Mouse (Mus musculus) hindbrain, embryonic 12.5 days (tissue): ENCODE measurements at regions not wholly inside any gene's neighbourhood (a gene's known extent, or its start where the extent isn't known, plus 50 kb on each side); places are given as distances from the start of the nearest gene placed in this dataset.

Experiments
- ATAC-seq: fragments of 200-750 bp; cut with Nextera tagmentation; 2 replicates; pipeline ENCODE4 v1.8.0; 2017; ENCODE audit warnings: moderate TSS enrichment; ENCODE audit not compliant: low FRiP score
- H3K27ac ChIP-seq: fragments of 300-500 bp; sonication (generic); 2 replicates; pipeline ENCODE4 v1.5.1; 2016; ENCODE audit warnings: mild to moderate bottlenecking
- H3K27me3 ChIP-seq: fragments of 300-500 bp; sonication (generic); 2 replicates; pipeline ENCODE4 v1.6.1; 2016; ENCODE audit warnings: mild to moderate bottlenecking
- H3K36me3 ChIP-seq: fragments of 300-500 bp; sonication (generic); 2 replicates; pipeline ENCODE4 v1.6.1; 2016; ENCODE audit warnings: mild to moderate bottlenecking
- H3K4me1 ChIP-seq: fragments of 300-500 bp; sonication (generic); 2 replicates; pipeline ENCODE4 v1.6.1; 2016
- H3K4me2 ChIP-seq: fragments of 300-500 bp; sonication (generic); replicated peaks from 2 replicates; pipeline ENCODE4 v1.6.1; 2016; ENCODE audit warnings: mild to moderate bottlenecking
- H3K4me3 ChIP-seq: fragments of 300-500 bp; sonication (generic); 2 replicates; pipeline ENCODE4 v1.5.1; 2016; ENCODE audit warnings: mild to moderate bottlenecking
- H3K9ac ChIP-seq: fragments of 300-500 bp; sonication (generic); 2 replicates; pipeline ENCODE4 v1.6.1; 2016; ENCODE audit warnings: mild to moderate bottlenecking, moderate library complexity
- H3K9me3 ChIP-seq: fragments of 300-500 bp; sonication (generic); replicated peaks from 2 replicates; pipeline ENCODE4 v1.6.1; 2016; ENCODE audit warnings: mild to moderate bottlenecking
- WGBS: fragments of 180-500 bp; shearing (Covaris S2); methylation state at CpG from one replicate; pipeline ENCODE4 v1.1.7; 2016; 5-methylcytosine and 5-hydroxymethylcytosine counted together

GRCm38 (mm10) chr15:96915544-96915943 lies 140.2 kb downstream of the Slc38a4 start:
- ATAC-seq: no peak
- WGBS: 79% methylated on average over 10 of the region's 10 CpGs
- H3K36me3 ChIP-seq: no peaks in the 10 kb centered on the region
- no peak overlapping the region for H3K4me2 ChIP-seq
- H3K4me1 ChIP-seq: no peaks in the 10 kb centered on the region
- H3K27ac ChIP-seq: no peak overlapping the region
- no peak overlapping the region for H3K4me3 ChIP-seq
- H3K9me3 ChIP-seq: no peaks in the 10 kb centered on the region
- no peak overlapping the region for H3K9ac ChIP-seq
- no peaks in the 10 kb centered on the region for H3K27me3 ChIP-seq

DNA sequence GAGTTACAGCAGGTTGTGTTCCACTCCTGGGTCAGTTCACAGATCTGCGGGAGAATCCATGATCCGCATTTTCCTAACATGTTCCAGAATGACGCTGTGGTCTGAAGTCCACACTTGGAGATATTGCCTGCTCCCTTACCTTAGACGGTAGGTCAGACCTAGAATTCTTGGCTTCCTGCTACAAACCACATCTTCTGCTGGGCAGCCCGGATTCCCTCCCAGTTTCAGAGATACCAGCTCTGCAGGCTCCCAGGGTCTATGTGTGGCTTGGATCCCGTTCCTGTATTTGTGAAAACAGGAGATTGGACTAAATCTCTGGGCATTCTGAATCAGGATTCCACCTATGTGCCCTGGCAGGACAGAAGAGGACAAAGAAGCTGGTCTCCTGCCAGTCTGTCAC lies 140.8 kb downstream of the Slc38a4 start:
- Histone ChIP-seq H3K9ac (no peak overlapping the region), H3K27ac (no peak overlapping the region), H3K9me3 (no peaks in the 10 kb centered on the region), H3K36me3 (no peaks in the 10 kb centered on the region), H3K4me1 (no peaks in the 10 kb centered on the region), H3K4me2 (no peak overlapping the region), H3K4me3 (no peak overlapping the region), H3K27me3 (no peaks in the 10 kb centered on the region)
- WGBS: 92% methylated on average over 6 of the region's 6 CpGs
- ATAC-seq: no peak

GRCm38 (mm10) chr15:96905520-96905919 lies 150.2 kb downstream of the Slc38a4 start:
- Histone ChIP-seq H3K27ac (no peak overlapping the region), H3K4me1 (no peaks in the 10 kb centered on the region), H3K4me3 (no peak overlapping the region), H3K27me3 (no peaks in the 10 kb centered on the region), H3K36me3 (no peaks in the 10 kb centered on the region), H3K9me3 (no peaks in the 10 kb centered on the region), H3K4me2 (no peak overlapping the region), H3K9ac (no peak overlapping the region)
- WGBS: 97% methylated on average over 4 of the region's 4 CpGs
- ATAC-seq: no peak

- Histone ChIP-seq H3K9ac (no peak overlapping the region), H3K36me3 (no peaks in the 10 kb centered on the region), H3K4me1 (no peaks in the 10 kb centered on the region), H3K9me3 (no peaks in the 10 kb centered on the region), H3K4me2 (no peak overlapping the region), H3K4me3 (no peak overlapping the region), H3K27me3 (no peaks in the 10 kb centered on the region), H3K27ac (no peak overlapping the region)
- ATAC-seq: no peak
- 94% methylated on average over 3 of the region's 3 CpGs for WGBS
These were observed 152.3 kb downstream of the Slc38a4 start for GRCm38 (mm10) chr15:96903461-96903860.

- Histone ChIP-seq H3K4me2 (no peak overlapping the region), H3K27me3 (no peaks in the 10 kb centered on the region), H3K4me1 (no peaks in the 10 kb centered on the region), H3K9me3 (no peaks in the 10 kb centered on the region), H3K36me3 (no peaks in the 10 kb centered on the region), H3K27ac (no peak overlapping the region), H3K4me3 (no peak overlapping the region), H3K9ac (no peak overlapping the region)
- ATAC-seq: no peak
- WGBS: 93% methylated on average over 8 of the region's 8 CpGs
These were observed 153.0 kb downstream of the Slc38a4 start for GRCm38 (mm10) chr15:96902781-96903180.

DNA sequence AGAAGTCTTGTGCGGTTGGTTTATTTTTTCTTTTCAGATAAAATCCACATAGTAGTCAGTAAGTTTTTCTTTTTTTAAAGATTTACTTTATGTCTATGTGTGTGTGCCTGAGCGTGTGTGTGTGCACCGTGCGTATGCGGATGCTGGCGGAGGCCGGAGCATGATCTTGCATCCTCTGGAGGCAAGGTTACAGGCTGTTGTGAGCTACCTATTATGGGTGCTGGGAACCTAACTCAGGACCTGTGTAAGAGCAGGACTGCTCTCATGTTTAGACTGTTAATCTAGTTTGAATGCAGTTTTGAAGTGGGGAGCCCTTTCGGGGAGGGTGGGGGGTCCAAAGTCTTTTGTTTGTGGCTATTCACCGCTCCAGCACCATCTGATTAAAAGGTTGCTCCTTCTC lies 154.1 kb downstream of the Slc38a4 start:
- Histone ChIP-seq H3K4me3 (no peak overlapping the region), H3K4me2 (no peak overlapping the region), H3K4me1 (no peaks in the 10 kb centered on the region), H3K9ac (no peak overlapping the region), H3K27me3 (no peaks in the 10 kb centered on the region), H3K36me3 (no peaks in the 10 kb centered on the region), H3K27ac (no peak overlapping the region), H3K9me3 (no peaks in the 10 kb centered on the region)
- 90% methylated on average over 9 of the region's 9 CpGs for WGBS
- ATAC-seq: no peak

DNA sequence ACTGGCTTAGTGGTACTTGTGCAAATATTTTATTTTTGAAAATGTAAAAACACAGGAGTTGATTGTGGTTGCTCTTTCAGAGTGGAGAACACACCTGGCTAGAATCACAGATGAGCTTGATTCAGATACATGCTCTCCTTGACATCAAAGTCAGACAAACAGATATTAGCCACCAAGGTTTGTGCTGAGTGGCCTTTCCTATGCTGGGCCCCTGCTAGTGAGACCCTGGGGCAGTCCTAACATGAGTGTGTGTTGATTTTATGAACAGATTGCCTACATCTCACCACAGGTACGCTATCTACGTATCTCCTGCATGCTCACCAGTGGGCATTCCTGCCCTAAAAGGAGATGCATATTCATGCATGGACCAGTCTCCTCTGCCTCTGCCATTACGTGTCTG lies 157.5 kb downstream of the Slc38a4 start:
- Histone ChIP-seq H3K4me1 (no peaks in the 10 kb centered on the region), H3K27ac (no peak overlapping the region), H3K27me3 (no peaks in the 10 kb centered on the region), H3K4me2 (no peak overlapping the region), H3K9me3 (no peaks in the 10 kb centered on the region), H3K36me3 (no peaks in the 10 kb centered on the region), H3K4me3 (no peak overlapping the region), H3K9ac (no peak overlapping the region)
- no peak for ATAC-seq
- 90% methylated on average over 3 of the region's 3 CpGs for WGBS

DNA sequence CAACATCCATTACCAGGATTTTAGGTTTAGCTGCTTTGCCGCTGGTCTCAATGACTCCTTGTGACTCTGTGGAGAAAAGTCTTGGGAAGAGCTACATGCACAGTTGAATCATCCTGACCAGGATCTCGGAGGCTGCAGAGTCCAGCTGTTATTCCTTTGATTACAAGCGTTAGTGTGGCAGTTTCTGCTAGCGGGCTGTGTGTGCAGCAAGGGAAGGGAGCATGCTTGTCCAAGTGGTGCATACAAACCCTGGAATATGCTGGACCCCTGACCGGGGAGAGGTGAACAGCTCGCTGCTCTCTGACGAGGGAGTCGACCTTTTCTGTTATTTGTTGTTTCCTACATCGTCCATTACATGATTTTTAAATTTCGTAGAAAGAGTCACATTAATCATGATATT lies 170.9 kb downstream of the Slc38a4 start:
- WGBS: 72% methylated on average over 10 of the region's 10 CpGs

DNA sequence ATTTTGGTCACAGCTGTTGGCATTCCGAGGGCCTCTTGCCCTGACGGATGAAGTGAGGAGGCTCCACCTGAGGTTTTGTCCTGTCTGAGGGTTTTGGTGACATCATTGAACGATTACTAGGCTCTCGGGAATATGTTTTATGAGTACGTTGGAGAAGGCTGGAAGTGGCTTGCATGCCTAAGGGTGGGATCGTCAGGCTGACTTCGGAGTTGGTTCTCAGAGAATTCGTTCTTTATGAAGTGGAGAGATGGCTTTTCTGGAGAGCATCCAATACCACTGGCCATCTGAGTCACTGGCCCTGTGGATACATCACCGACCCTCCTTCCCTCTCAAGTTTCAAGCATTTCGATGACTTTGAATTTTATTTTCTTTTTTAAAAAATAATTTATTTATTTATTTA lies 172.0 kb downstream of the Slc38a4 start:
- Histone ChIP-seq H3K4me1 (0 out of 2 replicates have a peak, but pooled peaks cover 3% of the 10 kb centered on the region), H3K27me3 (no peaks in the 10 kb centered on the region), H3K9ac (no peak overlapping the region), H3K9me3 (no peaks in the 10 kb centered on the region), H3K4me2 (no peak overlapping the region), H3K36me3 (no peaks in the 10 kb centered on the region), H3K27ac (no peak overlapping the region), H3K4me3 (no peak overlapping the region)
- no peak for ATAC-seq
- 74% methylated on average over 10 of the region's 10 CpGs for WGBS

More for the DNA sequence above, 170.9 kb downstream of the Slc38a4 start:
- H3K27me3 ChIP-seq: no peaks in the 10 kb centered on the region
- H3K9ac ChIP-seq: no peak overlapping the region
- H3K4me3 ChIP-seq: no peak overlapping the region
- H3K4me1 ChIP-seq: 0 out of 2 replicates have a peak, but pooled peaks cover 3% of the 10 kb centered on the region
- no peak overlapping the region for H3K27ac ChIP-seq
- H3K4me2 ChIP-seq: no peak overlapping the region
- no peak for ATAC-seq
- H3K36me3 ChIP-seq: no peaks in the 10 kb centered on the region
- no peaks in the 10 kb centered on the region for H3K9me3 ChIP-seq

DNA sequence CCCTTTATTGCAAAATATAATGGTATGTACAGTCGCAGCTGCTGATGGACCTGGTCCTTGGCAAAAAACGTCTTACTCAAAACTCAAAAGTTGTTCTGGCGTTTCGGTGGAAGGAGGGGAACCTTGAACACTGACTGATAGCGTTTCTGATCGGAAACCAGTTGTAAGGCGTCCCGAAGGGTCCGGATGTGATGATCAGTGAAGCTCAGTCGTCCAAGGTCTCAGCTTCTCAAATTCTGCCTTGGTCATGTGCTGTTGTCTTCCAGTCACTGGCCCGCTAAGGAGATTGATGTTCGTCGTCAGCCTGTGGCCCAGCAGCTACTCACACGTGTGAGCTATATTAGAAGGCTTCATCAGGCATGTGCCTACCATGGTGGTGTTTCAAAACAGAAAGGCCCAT lies 173.5 kb downstream of the Slc38a4 start:
- no peak overlapping the region for H3K27ac ChIP-seq
- no peak overlapping the region for H3K4me2 ChIP-seq
- 0 out of 2 replicates have a peak, but pooled peaks cover 3% of the 10 kb centered on the region for H3K4me1 ChIP-seq
- no peak for ATAC-seq
- 88% methylated on average over 14 of the region's 14 CpGs for WGBS
- no peak overlapping the region for H3K4me3 ChIP-seq
- no peaks in the 10 kb centered on the region for H3K36me3 ChIP-seq
- no peaks in the 10 kb centered on the region for H3K27me3 ChIP-seq
- H3K9ac ChIP-seq: no peak overlapping the region
- no peaks in the 10 kb centered on the region for H3K9me3 ChIP-seq

DNA sequence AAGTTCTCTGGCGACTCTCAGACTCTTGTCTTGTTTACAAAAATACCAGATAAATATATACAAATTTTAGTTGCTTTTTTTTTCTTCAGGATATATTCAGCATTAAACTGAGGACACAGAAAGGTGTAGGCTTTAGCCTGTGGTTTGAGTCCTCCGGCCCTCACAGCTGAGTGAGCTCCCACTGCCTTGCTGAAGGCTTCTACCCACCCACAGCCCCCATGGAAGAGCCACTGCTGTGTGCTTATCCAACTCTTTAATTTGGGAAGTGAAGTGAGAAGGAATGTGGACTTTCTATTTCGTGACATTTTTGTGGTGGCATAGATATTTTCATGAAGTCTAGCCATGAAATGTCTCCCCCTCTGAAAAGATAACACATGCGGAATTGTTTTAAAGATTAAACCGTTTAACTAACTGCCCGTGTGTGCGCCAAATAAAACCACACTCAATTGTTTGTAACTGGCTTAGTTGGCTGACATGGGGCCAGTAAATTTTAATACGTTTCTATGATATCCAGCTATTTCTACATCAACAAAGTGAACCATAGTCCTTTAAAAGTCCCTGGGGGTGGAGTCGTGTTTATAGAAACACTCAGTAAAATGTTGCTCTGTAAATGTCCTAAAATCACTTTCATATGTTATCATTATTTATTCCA lies 174.1 kb downstream of the Slc38a4 start:
- no peaks in the 10 kb centered on the region for H3K27me3 ChIP-seq
- 0 out of 2 replicates have a peak, but pooled peaks cover 3% of the 10 kb centered on the region for H3K4me1 ChIP-seq
- H3K9ac ChIP-seq: no peak overlapping the region
- no peaks in the 10 kb centered on the region for H3K9me3 ChIP-seq
- H3K36me3 ChIP-seq: no peaks in the 10 kb centered on the region
- no peak overlapping the region for H3K4me3 ChIP-seq
- H3K4me2 ChIP-seq: no peak overlapping the region
- no peak for ATAC-seq
- no peak overlapping the region for H3K27ac ChIP-seq
- 88% methylated on average over 9 of the region's 9 CpGs for WGBS

DNA sequence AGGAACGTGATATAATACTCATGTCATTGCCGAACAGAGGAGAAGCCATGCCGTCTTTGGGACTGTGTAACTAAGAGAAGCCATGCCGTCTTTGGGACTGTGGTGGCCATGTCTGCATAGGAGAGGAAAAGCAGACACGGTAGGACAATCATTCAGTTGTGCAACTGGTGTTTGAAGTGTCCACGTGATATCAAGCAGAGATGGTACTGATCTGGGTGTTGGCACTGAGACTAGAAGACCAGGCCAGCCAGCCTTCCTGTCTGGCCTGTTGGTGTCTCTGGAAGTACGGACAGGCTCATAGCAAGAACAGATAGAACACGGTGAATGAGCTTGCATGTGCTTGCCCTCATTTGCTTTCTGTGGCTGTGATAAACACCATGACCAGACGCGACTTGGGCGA lies 175.7 kb downstream of the Slc38a4 start:
- H3K27ac ChIP-seq: no peak overlapping the region
- no peaks in the 10 kb centered on the region for H3K9me3 ChIP-seq
- no peak overlapping the region for H3K4me3 ChIP-seq
- ATAC-seq: no peak
- no peak overlapping the region for H3K9ac ChIP-seq
- no peaks in the 10 kb centered on the region for H3K27me3 ChIP-seq
- 0 out of 2 replicates have a peak, but pooled peaks cover 3% of the 10 kb centered on the region for H3K4me1 ChIP-seq
- 95% methylated on average over 11 of the region's 11 CpGs for WGBS
- no peak overlapping the region for H3K4me2 ChIP-seq
- H3K36me3 ChIP-seq: no peaks in the 10 kb centered on the region

GRCm38 (mm10) chr15:96878796-96879195 lies 177.0 kb downstream of the Slc38a4 start:
- Histone ChIP-seq H3K4me2 (no peak overlapping the region), H3K9ac (no peak overlapping the region)
- no peak for ATAC-seq

More at GRCm38 (mm10) chr15:96878796-96879195, 177.0 kb downstream of the Slc38a4 start:
- Histone ChIP-seq H3K4me3 (no peak overlapping the region), H3K36me3 (no peaks in the 10 kb centered on the region), H3K27me3 (no peaks in the 10 kb centered on the region), H3K9me3 (no peaks in the 10 kb centered on the region), H3K4me1 (0 out of 2 replicates have a peak, but pooled peaks cover 3% of the 10 kb centered on the region), H3K27ac (no peak overlapping the region)
- 69% methylated on average over 4 of the region's 4 CpGs for WGBS
